ENCODE assay signal across 10 mouse cellular contexts in the genomic region with DNA sequence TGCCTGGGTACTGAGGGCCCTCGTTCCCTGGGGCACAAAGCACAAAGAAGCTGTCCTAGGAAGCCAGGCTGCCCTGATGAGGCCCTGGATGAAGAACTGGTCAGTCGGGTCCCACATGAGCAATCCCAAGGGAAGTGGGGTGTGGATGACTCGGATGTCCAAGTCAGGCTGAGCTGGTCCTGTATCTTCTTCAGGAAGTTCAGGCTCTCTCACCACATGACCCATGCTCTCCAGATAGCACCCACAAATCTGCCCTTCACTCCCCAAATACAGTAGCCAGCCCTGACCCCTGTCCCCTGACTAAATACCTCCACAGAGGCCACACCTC. TPM values are rescaled to one million over a fixed set of nuclear protein-coding genes. Genes with fewer than 3 reads are reported as not detected.
DNase-seq lines count a peak whose midpoint lies in the region; ATAC-seq and TF ChIP-seq lines count a peak whose summit lies in the region.
"Had no signal": no experiment of that assay in that cellular context is flagged by ENCODE, and none has a peak within 500 bp of the region (broad histone marks: within the 10 kb centered on the region; RNA-seq: fewer than 3 reads in every experiment).

No protein-coding gene starts in this region.

- H3K9ac ChIP-seq in hindbrain, embryonic 11.5 days (ENCODE audit: low read depth, low read length) = no peak overlapping the region
- H3K9ac ChIP-seq in hindbrain, embryonic 16.5 days (ENCODE audit: low read depth, low read length) = no peak overlapping the region
- H3K9ac ChIP-seq in hindbrain, postnatal 0 days (replicated peaks; ENCODE audit: low read length) = no peak overlapping the region
- H3K9ac ChIP-seq: heart, embryonic 13.5 days had no signal

- no peak for TF ChIP-seq CTCF in hindbrain, postnatal 0 days (IDR thresholded peaks at IDR 0.05; ENCODE audit: low read depth)

- ATAC-seq in hindbrain, embryonic 11.5 days (ENCODE audit: low FRiP score) = no peak
- ATAC-seq in hindbrain, embryonic 16.5 days = no peak; the same call in 1 of the 2 replicates
- peak; percentile 12; the same call in 1 of the 2 replicates for ATAC-seq in hindbrain, postnatal 0 days
- no peak for ATAC-seq in megakaryocyte-erythroid progenitor cell, adult 5-6 weeks (replicated peaks; ENCODE audit: low FRiP score, low TSS enrichment, poor library complexity, severe bottlenecking)

- no peak overlapping the region for H3K4me2 ChIP-seq in hindbrain, embryonic 11.5 days (replicated peaks; ENCODE audit: low read depth, low read length)
- no peak overlapping the region for H3K4me2 ChIP-seq in hindbrain, embryonic 16.5 days (ENCODE audit: low read length)
- no peak overlapping the region for H3K4me2 ChIP-seq in hindbrain, postnatal 0 days (ENCODE audit: low read depth, low read length)
- H3K4me2 ChIP-seq: heart, embryonic 13.5 days had no signal

- no peak overlapping the region for H3K4me3 ChIP-seq in hindbrain, embryonic 11.5 days (ENCODE audit: low read depth, low read length)
- H3K4me3 ChIP-seq in hindbrain, embryonic 16.5 days (ENCODE audit: low read length) = no peak overlapping the region
- H3K4me3 ChIP-seq in hindbrain, postnatal 0 days (ENCODE audit: low read length) = no peak overlapping the region
- H3K4me3 ChIP-seq: heart, embryonic 13.5 days had no signal

- H3K27ac ChIP-seq in hindbrain, embryonic 11.5 days (ENCODE audit: low read depth, low read length) = 0 out of 2 replicates have a peak overlapping the region, but pooled peaks have one; percentile 24
- no peak overlapping the region for H3K27ac ChIP-seq in hindbrain, embryonic 16.5 days (ENCODE audit: low read depth, low read length)
- peak overlapping the region; percentile 72 for H3K27ac ChIP-seq in hindbrain, postnatal 0 days
- H3K27ac ChIP-seq: heart, embryonic 13.5 days had no signal

- H3K4me1 ChIP-seq in hindbrain, embryonic 11.5 days (replicated peaks; ENCODE audit: control insufficient read depth, insufficient read depth, low read length) = peaks cover 14% of the 10 kb centered on the region
- H3K4me1 ChIP-seq in hindbrain, embryonic 16.5 days (ENCODE audit: control insufficient read depth, insufficient read depth, low read depth, low read length) = peaks cover 23% of the 10 kb centered on the region
- H3K4me1 ChIP-seq in hindbrain, postnatal 0 days (ENCODE audit: insufficient read depth, low read length) = peaks cover 24% of the 10 kb centered on the region

- H3K27me3 ChIP-seq in hindbrain, embryonic 11.5 days (ENCODE audit: control insufficient read depth, insufficient read depth, low read length) = no peaks in the 10 kb centered on the region
- no peaks in the 10 kb centered on the region for H3K27me3 ChIP-seq in hindbrain, embryonic 16.5 days (replicated peaks; ENCODE audit: control insufficient read depth, insufficient read depth, low read length)
- H3K27me3 ChIP-seq in hindbrain, postnatal 0 days (ENCODE audit: insufficient read depth, low read length) = no peaks in the 10 kb centered on the region
- H3K27me3 ChIP-seq: heart, embryonic 13.5 days had no signal

- DNase-seq in hindbrain, embryonic 11.5 days (ENCODE audit: low spot score) = no peak
- peak; percentile 77 for DNase-seq in retina, postnatal 1 day
- DNase-seq in retina, embryonic 14.5 days (ENCODE audit: low spot score) = no peak
- DNase-seq in hindbrain, postnatal 0 days (ENCODE audit: low spot score) = no peak
- DNase-seq in adrenal gland, adult 8-10 months = no peak
- DNase-seq: adrenal gland, postnatal 14 days; gastrocnemius, postnatal 25 days had no signal

- no peaks in the 10 kb centered on the region for H3K36me3 ChIP-seq in hindbrain, embryonic 11.5 days (ENCODE audit: control insufficient read depth, insufficient read depth, low read length)
- H3K36me3 ChIP-seq in hindbrain, embryonic 16.5 days (ENCODE audit: control insufficient read depth, insufficient read depth, low read length) = 0 out of 2 replicates have a peak, but pooled peaks cover 3% of the 10 kb centered on the region
- no peaks in the 10 kb centered on the region; the same call in 1 of the 2 replicates for H3K36me3 ChIP-seq in hindbrain, postnatal 0 days (ENCODE audit: insufficient read depth, low read length)
- H3K36me3 ChIP-seq: heart, embryonic 13.5 days had no signal

- no peaks in the 10 kb centered on the region for H3K9me3 ChIP-seq in hindbrain, embryonic 11.5 days (ENCODE audit: control insufficient read depth, low read length)
- H3K9me3 ChIP-seq in hindbrain, embryonic 16.5 days (ENCODE audit: control insufficient read depth, low read length) = no peaks in the 10 kb centered on the region
- H3K9me3 ChIP-seq in hindbrain, postnatal 0 days (ENCODE audit: low read length) = no peaks in the 10 kb centered on the region
- H3K9me3 ChIP-seq: heart, embryonic 13.5 days had no signal

- 17% methylated on average over 3 of the region's 3 CpGs for WGBS in hindbrain, embryonic 11.5 days
- WGBS in hindbrain, embryonic 16.5 days = 23% methylated on average over 3 of the region's 3 CpGs
- WGBS in hindbrain, postnatal 0 days = 10% methylated on average over 3 of the region's 3 CpGs

RNA-seq across cellular contexts. Expression of gene 5031439G07Rik, which starts 14.8 kb away (rescaled TPM):
- 11.8 and 12.9 TPM in 2 replicates for polyA plus RNA-seq in hindbrain, embryonic 11.5 days (2014; fragmentation: Nextera tagmentation; extraction: Ambion mirVana)
- polyA plus RNA-seq in hindbrain, embryonic 16.5 days (2015; fragmentation: Nextera tagmentation; extraction: Ambion mirVana) = 24.1 and 24.4 TPM in 2 replicates
- 123 and 127 TPM in 2 replicates for total RNA-seq in hindbrain, postnatal 0 days (2014; rRNA removed)
- polyA plus RNA-seq in hindbrain, postnatal 0 days (2015; fragmentation: Nextera tagmentation; extraction: Ambion mirVana) = 23.0 and 23.6 TPM in 2 replicates
- total RNA-seq in adrenal gland, adult 8-10 months (2022) = 10 to 100 TPM; 36.8 to 56.2 (median 47.5) TPM
- 3.5 and 3.6 TPM in 2 replicates for total RNA-seq in megakaryocyte-erythroid progenitor cell, adult 5-6 weeks (2014; fragmentation: Nextera tagmentation)
- total RNA-seq in megakaryocyte-erythroid progenitor cell, adult 5-6 weeks (2017) = 2.2 and 4.0 TPM in 2 replicates

RNA-seq across cellular contexts. Expression of gene Upk3a, which starts 43.4 kb away (rescaled TPM):
- polyA plus RNA-seq in hindbrain, embryonic 11.5 days (2014; fragmentation: Nextera tagmentation; extraction: Ambion mirVana) = not detected in 2 replicates
- 1.7 and 2.1 TPM in 2 replicates for polyA plus RNA-seq in hindbrain, embryonic 16.5 days (2015; fragmentation: Nextera tagmentation; extraction: Ambion mirVana)
- total RNA-seq in hindbrain, postnatal 0 days (2014; rRNA removed) = 1.0 and 6.5 TPM in 2 replicates
- polyA plus RNA-seq in hindbrain, postnatal 0 days (2015; fragmentation: Nextera tagmentation; extraction: Ambion mirVana) = 2.2 and 2.6 TPM in 2 replicates
- total RNA-seq in adrenal gland, adult 8-10 months (2022) = not detected
- total RNA-seq in megakaryocyte-erythroid progenitor cell, adult 5-6 weeks (2014; fragmentation: Nextera tagmentation) = not detected in 2 replicates
- not detected in 2 replicates for total RNA-seq in megakaryocyte-erythroid progenitor cell, adult 5-6 weeks (2017)
- total RNA-seq: adrenal gland, postnatal 14 days; gastrocnemius, postnatal 25 days had no signal

RNA-seq across cellular contexts. Expression of gene Nup50, which starts 50.3 kb away (rescaled TPM):
- polyA plus RNA-seq in hindbrain, embryonic 11.5 days (2014; fragmentation: Nextera tagmentation; extraction: Ambion mirVana) = 63.3 and 65.0 TPM in 2 replicates
- polyA plus RNA-seq in hindbrain, embryonic 16.5 days (2015; fragmentation: Nextera tagmentation; extraction: Ambion mirVana) = 22.5 and 24.4 TPM in 2 replicates
- total RNA-seq in hindbrain, postnatal 0 days (2014; rRNA removed) = 13.3 and 18.4 TPM in 2 replicates
- polyA plus RNA-seq in hindbrain, postnatal 0 days (2015; fragmentation: Nextera tagmentation; extraction: Ambion mirVana) = 23.6 and 24.7 TPM in 2 replicates
- 10 to 100 TPM; 38.0 to 43.1 (median 41.5) TPM for total RNA-seq in adrenal gland, adult 8-10 months (2022)
- total RNA-seq in megakaryocyte-erythroid progenitor cell, adult 5-6 weeks (2014; fragmentation: Nextera tagmentation) = 51.5 and 56.4 TPM in 2 replicates
- total RNA-seq in megakaryocyte-erythroid progenitor cell, adult 5-6 weeks (2017) = 102 TPM in 2 replicates

RNA-seq across cellular contexts. Expression of gene Gm29666, which starts 53.7 kb away (rescaled TPM):
- polyA plus RNA-seq in hindbrain, embryonic 11.5 days (2014; fragmentation: Nextera tagmentation; extraction: Ambion mirVana) = 0.61 and 0.62 TPM in 2 replicates
- polyA plus RNA-seq in hindbrain, embryonic 16.5 days (2015; fragmentation: Nextera tagmentation; extraction: Ambion mirVana) = 0.98 and 1.00 TPM in 2 replicates
- total RNA-seq in hindbrain, postnatal 0 days (2014; rRNA removed) = 0.47 and 0.50 TPM in 2 replicates
- polyA plus RNA-seq in hindbrain, postnatal 0 days (2015; fragmentation: Nextera tagmentation; extraction: Ambion mirVana) = 0.54 and 0.65 TPM in 2 replicates
- total RNA-seq in adrenal gland, adult 8-10 months (2022) = under 1 TPM; 0.20 to 0.55 (median 0.35) TPM
- 0.90 and 1.3 TPM in 2 replicates for total RNA-seq in megakaryocyte-erythroid progenitor cell, adult 5-6 weeks (2014; fragmentation: Nextera tagmentation)
- 0.23 TPM in 2 replicates for total RNA-seq in megakaryocyte-erythroid progenitor cell, adult 5-6 weeks (2017)

RNA-seq across cellular contexts. Expression of gene Fam118a, which starts 55.2 kb away (rescaled TPM):
- polyA plus RNA-seq in hindbrain, embryonic 11.5 days (2014; fragmentation: Nextera tagmentation; extraction: Ambion mirVana) = 27.8 and 29.5 TPM in 2 replicates
- polyA plus RNA-seq in hindbrain, embryonic 16.5 days (2015; fragmentation: Nextera tagmentation; extraction: Ambion mirVana) = 30.3 and 30.8 TPM in 2 replicates
- 16.0 and 18.2 TPM in 2 replicates for total RNA-seq in hindbrain, postnatal 0 days (2014; rRNA removed)
- polyA plus RNA-seq in hindbrain, postnatal 0 days (2015; fragmentation: Nextera tagmentation; extraction: Ambion mirVana) = 29.0 and 30.3 TPM in 2 replicates
- total RNA-seq in adrenal gland, adult 8-10 months (2022) = 10 to 100 TPM; 12.6 to 17.2 (median 15.2) TPM
- total RNA-seq in megakaryocyte-erythroid progenitor cell, adult 5-6 weeks (2014; fragmentation: Nextera tagmentation) = 9.3 and 9.6 TPM in 2 replicates
- total RNA-seq in megakaryocyte-erythroid progenitor cell, adult 5-6 weeks (2017) = 5.7 and 8.9 TPM in 2 replicates

Comparison
In these comparisons a context has a peak if more than half of its experiments do, and no peak if none do; other contexts are left out.
1. RNA of gene 5031439G07Rik, which starts 14.8 kb away (total RNA-seq): 123 to 127 TPM in hindbrain, postnatal 0 days and 36.8 to 56.2 TPM in adrenal gland, adult 8-10 months; 2.2 to 4.0 TPM in megakaryocyte-erythroid progenitor cell, adult 5-6 weeks; every median in the first group is over 4 times any median in the second.